Mouse (Mus musculus): ENCODE data around the gene C1s1. TPM values are rescaled to one million over a fixed set of nuclear protein-coding genes. Genes with fewer than 3 reads are reported as not detected.

C1s1 gene
- 250 and 335 TPM in 2 replicates for polyA plus RNA-seq (2012; rRNA removed; ENCODE audit: low replicate concordance)

DNA sequence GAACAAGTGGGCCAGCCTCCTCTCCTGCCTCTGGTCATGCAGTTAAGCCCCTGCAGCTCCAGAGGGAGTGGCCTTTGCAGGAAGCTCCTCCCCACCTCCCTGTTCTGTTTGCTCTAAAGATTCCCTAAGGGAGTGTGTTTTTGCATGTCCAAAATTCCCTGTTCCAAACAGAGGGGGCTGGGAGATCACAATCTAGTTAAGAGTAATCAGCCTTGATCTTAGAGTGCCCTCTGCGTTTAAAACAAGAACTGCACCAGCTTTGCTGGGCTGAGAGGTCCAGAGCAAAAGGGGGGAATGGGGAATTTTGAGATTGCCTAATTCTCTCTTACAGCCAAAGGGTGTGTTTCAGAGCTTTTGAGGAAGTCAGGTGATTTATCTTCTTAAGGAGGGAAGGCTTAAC is at the start of gene C1s1:
TSS of gene C1s1 (minus strand) at position 76 of the 400 bp plus-strand sequence.

DNA sequence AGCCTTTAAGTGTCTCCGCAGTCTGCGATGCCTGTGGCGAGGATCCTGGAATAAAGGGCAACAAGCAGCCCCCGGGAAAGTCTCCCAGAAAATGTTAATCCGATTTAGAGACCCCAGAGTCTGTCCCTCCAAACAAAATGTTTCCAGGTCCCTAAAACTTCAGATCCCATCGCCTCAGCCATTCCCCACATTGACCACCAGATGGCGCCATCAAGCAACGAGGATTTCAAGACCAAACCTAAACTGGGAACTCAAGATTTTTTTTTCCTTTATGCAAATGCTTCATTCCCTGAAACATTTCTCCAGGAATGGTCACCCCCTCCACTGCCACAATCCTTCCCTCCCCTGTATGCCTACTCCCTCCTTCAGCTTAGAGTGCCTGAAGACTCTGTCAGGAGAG is 27.9 kb upstream of the C1s1 start, which contains the start of gene C1rb:
TSS of gene C1rb (plus strand) at position 269 of the 400 bp plus-strand sequence.

DNA sequence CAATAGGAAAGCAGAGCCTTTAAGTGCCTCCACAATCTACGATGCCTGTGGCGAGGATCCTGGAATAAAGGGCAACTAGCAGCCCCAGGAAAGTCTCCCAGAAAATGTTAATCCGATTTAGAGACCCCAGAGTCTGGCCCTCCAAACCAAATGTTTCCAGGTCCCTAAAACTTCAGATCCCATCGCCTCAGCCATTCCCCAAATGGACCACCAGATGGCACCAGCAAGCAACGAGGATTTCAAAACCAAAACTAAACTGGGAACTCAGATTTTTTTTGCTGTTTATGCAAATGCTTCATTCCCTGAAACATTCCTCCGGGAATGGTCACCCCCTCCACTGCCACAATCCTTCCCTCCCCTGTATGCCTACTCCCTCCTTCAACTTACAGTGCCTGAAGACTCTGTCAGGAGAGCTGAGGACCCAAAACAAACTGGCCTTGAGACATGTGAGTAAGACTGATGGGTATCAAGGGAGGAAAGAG is 29.8 kb downstream of the C1s1 start, which contains the start of gene C1ra:
TSS of gene C1ra (plus strand) at position 51 of the 482 bp plus-strand sequence.

DNA sequence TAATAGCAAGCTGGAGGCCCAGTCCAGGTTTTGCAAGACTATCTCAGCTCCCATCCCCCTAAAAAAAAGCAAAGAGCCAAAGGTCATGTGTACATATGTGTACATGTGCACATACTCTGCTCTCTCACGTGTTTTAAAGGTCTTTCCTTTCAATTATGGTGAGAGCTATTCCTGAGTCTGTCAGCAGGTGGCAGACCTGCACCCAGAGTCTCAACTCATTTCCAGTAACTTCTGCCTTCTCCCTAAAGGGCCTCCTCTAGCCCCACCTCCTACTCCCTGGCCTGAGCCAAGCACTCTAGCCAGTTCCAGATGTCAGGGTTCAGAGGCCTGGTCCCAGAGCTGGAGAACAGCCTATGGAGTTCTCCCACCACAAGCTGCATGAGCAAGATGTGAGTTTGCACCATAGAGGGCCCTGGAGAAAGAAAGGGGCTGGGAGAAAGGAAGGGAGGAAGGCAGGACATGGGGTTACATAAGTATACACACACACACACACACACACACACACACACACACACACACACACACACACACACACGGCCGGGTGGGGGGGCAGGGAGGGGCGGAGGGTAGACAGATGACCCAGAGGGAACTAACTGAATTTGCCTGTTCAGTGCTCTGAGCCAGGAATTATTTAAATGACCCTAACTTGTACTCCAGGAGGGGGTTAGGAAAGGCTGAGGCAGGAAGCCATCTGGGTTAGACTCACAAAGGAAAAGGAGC is 49.2 kb downstream of the C1s1 start, which contains the start of gene C1rl:
TSS of gene C1rl (plus strand) at position 272 of the 720 bp plus-strand sequence.

Other genes starting within 250 kb of the C1s1 start
- 5.1 and 7.0 TPM in 2 replicates for gene Cd163, start 237.7 kb downstream of the C1s1 start, polyA plus RNA-seq (2012; rRNA removed; ENCODE audit: low replicate concordance)
- 76.8 and 84.5 TPM in 2 replicates for gene Pex5, start 127.3 kb downstream of the C1s1 start, polyA plus RNA-seq (2012; rRNA removed; ENCODE audit: low replicate concordance)
- 32.5 and 77.8 TPM in 2 replicates for gene Clstn3, start 77.6 kb downstream of the C1s1 start, polyA plus RNA-seq (2012; rRNA removed; ENCODE audit: low replicate concordance)
- 8.3 and 15.0 TPM in 2 replicates for gene C1rl, start 49.2 kb downstream of the C1s1 start, polyA plus RNA-seq (2012; rRNA removed; ENCODE audit: low replicate concordance)
- gene C1ra, start 30.0 kb downstream of the C1s1 start, polyA plus RNA-seq (2012; rRNA removed; ENCODE audit: low replicate concordance) = 63.7 and 105 TPM in 2 replicates
- gene C1rb, start 27.9 kb upstream of the C1s1 start, polyA plus RNA-seq (2012; rRNA removed; ENCODE audit: low replicate concordance) = 0.17 and 0.24 TPM in 2 replicates
- 0.20 and 0.77 TPM in 2 replicates for gene C1s2, start 93.7 kb upstream of the C1s1 start, polyA plus RNA-seq (2012; rRNA removed; ENCODE audit: low replicate concordance)
- 165 and 205 TPM in 2 replicates for gene Lpcat3, start 120.7 kb upstream of the C1s1 start, polyA plus RNA-seq (2012; rRNA removed; ENCODE audit: low replicate concordance)
- gene Emg1, start 169.8 kb upstream of the C1s1 start, polyA plus RNA-seq (2012; rRNA removed; ENCODE audit: low replicate concordance) = 43.9 and 76.9 TPM in 2 replicates
- 146 and 173 TPM in 2 replicates for gene Phb2, start 170.0 kb upstream of the C1s1 start, polyA plus RNA-seq (2012; rRNA removed; ENCODE audit: low replicate concordance)
- 11.4 and 26.9 TPM in 2 replicates for gene Ptpn6, start 196.4 kb upstream of the C1s1 start, polyA plus RNA-seq (2012; rRNA removed; ENCODE audit: low replicate concordance)
- 190 and 330 TPM in 2 replicates for gene Grcc10, start 199.0 kb upstream of the C1s1 start, polyA plus RNA-seq (2012; rRNA removed; ENCODE audit: low replicate concordance)
- not detected in 2 replicates for gene Gm45234, start 213.7 kb upstream of the C1s1 start, polyA plus RNA-seq (2012; rRNA removed; ENCODE audit: low replicate concordance)
- gene Atn1, start 214.2 kb upstream of the C1s1 start, polyA plus RNA-seq (2012; rRNA removed; ENCODE audit: low replicate concordance) = 35.1 and 76.7 TPM in 2 replicates
- gene Eno2, start 227.3 kb upstream of the C1s1 start, polyA plus RNA-seq (2012; rRNA removed; ENCODE audit: low replicate concordance) = 7.9 and 22.7 TPM in 2 replicates
- 1.9 and 2.1 TPM in 2 replicates for gene Lrrc23, start 237.4 kb upstream of the C1s1 start, polyA plus RNA-seq (2012; rRNA removed; ENCODE audit: low replicate concordance)